Mouse (Mus musculus): ENCODE data around the gene Snx29.
"Not testable (repeated sequence)": the region's sequence is repeated elsewhere in the genome, so short reads cannot be mapped to it uniquely, and the experiment has no call there.

Gene Snx29

GRCm38 (mm10) chr16:11360576-11360975 is 37.9 kb downstream of the Snx29 start:
- DNase-seq = not testable (repeated sequence)

- no peak for DNase-seq
These were observed 42.9 kb downstream of the Snx29 start for GRCm38 (mm10) chr16:11365626-11366025.

GRCm38 (mm10) chr16:11366851-11367250 is 44.1 kb downstream of the Snx29 start:
- no peak for DNase-seq

- DNase-seq = no peak
These were observed 45.7 kb downstream of the Snx29 start for GRCm38 (mm10) chr16:11368412-11368811.

- DNase-seq = no peak
These were observed 46.5 kb downstream of the Snx29 start for GRCm38 (mm10) chr16:11369162-11369561.

- peak in 1 of 2 experiments; percentile 19 for DNase-seq
These were observed 46.9 kb downstream of the Snx29 start for GRCm38 (mm10) chr16:11369642-11370041.

- peak; percentile 31 to 37 for DNase-seq
These were observed 47.4 kb downstream of the Snx29 start for GRCm38 (mm10) chr16:11370132-11370544.

- DNase-seq = no peak
These were observed 56.6 kb downstream of the Snx29 start for GRCm38 (mm10) chr16:11379264-11379663.

GRCm38 (mm10) chr16:11380038-11380437 is 57.3 kb downstream of the Snx29 start:
- DNase-seq = no peak

- DNase-seq = no peak
These were observed 58.2 kb downstream of the Snx29 start for GRCm38 (mm10) chr16:11380871-11381270.

- peak; percentile 53 to 68 for DNase-seq
These were observed 61.7 kb downstream of the Snx29 start for GRCm38 (mm10) chr16:11384361-11384760.

GRCm38 (mm10) chr16:11385150-11385549 is 62.4 kb downstream of the Snx29 start:
- no peak for DNase-seq

GRCm38 (mm10) chr16:11385798-11386197 is 63.1 kb downstream of the Snx29 start:
- DNase-seq = no peak

GRCm38 (mm10) chr16:11386221-11386620 is 63.5 kb downstream of the Snx29 start:
- no peak for DNase-seq

- DNase-seq = no peak
These were observed 65.4 kb downstream of the Snx29 start for GRCm38 (mm10) chr16:11388085-11388484.

- DNase-seq = no peak
These were observed 66.6 kb downstream of the Snx29 start for GRCm38 (mm10) chr16:11389324-11389723.

- DNase-seq = no peak
These were observed 73.9 kb downstream of the Snx29 start for GRCm38 (mm10) chr16:11396570-11396969.

GRCm38 (mm10) chr16:11399386-11399785 is 76.7 kb downstream of the Snx29 start:
- DNase-seq = no peak

GRCm38 (mm10) chr16:11399845-11400565 is 77.3 kb downstream of the Snx29 start:
- no peak for DNase-seq

GRCm38 (mm10) chr16:11400936-11401335 is 78.2 kb downstream of the Snx29 start:
- DNase-seq = no peak

GRCm38 (mm10) chr16:11405193-11405592 is 82.5 kb downstream of the Snx29 start:
- DNase-seq = no peak

- DNase-seq = no peak
These were observed 83.5 kb downstream of the Snx29 start for GRCm38 (mm10) chr16:11406201-11406600.

GRCm38 (mm10) chr16:11406622-11407021 is 83.9 kb downstream of the Snx29 start:
- DNase-seq = no peak

- DNase-seq = no peak
These were observed 85.4 kb downstream of the Snx29 start for GRCm38 (mm10) chr16:11407932-11408620.
